Mouse (Mus musculus) CH12.LX (cell line): ENCODE data around the gene Trim59. TPM values are rescaled to one million over a fixed set of nuclear protein-coding genes. Genes with fewer than 3 reads are reported as not detected.

Experiments
- DNase-seq: peaks from one replicate; pipeline ENCODE4 v3.0.0-alpha.2; 2013; ENCODE audit errors: extremely low read depth
- H3K27ac ChIP-seq: 2 replicates; pipeline ENCODE4 v1.5.1; 2012; ENCODE audit warnings: low read depth, mild to moderate bottlenecking, control low read depth, moderate library complexity; ENCODE audit not compliant: insufficient read depth
- H3K27me3 ChIP-seq: replicated peaks from 2 replicates; pipeline ENCODE3; 2012; ENCODE audit warnings: inconsistent platforms
- H3K36me3 ChIP-seq, 2 experiments: replicated peaks in 1 of 2; 2 replicates each; pipeline versions ENCODE3 to v1.6.1; 2012; ENCODE audit warnings: inconsistent platforms in 1 of 2, low read length in 1 of 2, mild to moderate bottlenecking in 1 of 2, mixed read lengths in 1 of 2, moderate library complexity in 1 of 2; ENCODE audit not compliant: control insufficient read depth in 1 of 2, insufficient read depth in 1 of 2
- H3K4me1 ChIP-seq, 2 experiments: 2 replicates each; pipeline ENCODE4 v1.6.1; 2012; ENCODE audit warnings: inconsistent platforms in 1 of 2, moderate library complexity in 1 of 2; ENCODE audit not compliant: insufficient read depth in 2 of 2, control insufficient read depth in 1 of 2
- H3K4me2 ChIP-seq: 2 replicates; pipeline ENCODE4 v1.6.1; 2012; ENCODE audit warnings: low read depth, mild to moderate bottlenecking, control low read depth; ENCODE audit not compliant: poor library complexity, insufficient read depth, severe bottlenecking
- H3K4me3 ChIP-seq, 3 experiments: fragments of 150-350 bp in 1 of 3; sonication (generic) in 1 of 3; replicated peaks in 1 of 3; 2 replicates each; pipeline versions ENCODE3 to v1.5.1; 2011 to 2012; ENCODE audit warnings: low read depth in 2 of 3, low read length in 2 of 3, mild to moderate bottlenecking in 2 of 3, moderate library complexity in 2 of 3, control low read depth in 1 of 3, improper control_type of control experiment in 1 of 3, inconsistent platforms in 1 of 3, mixed read lengths in 1 of 3; ENCODE audit not compliant: poor library complexity in 1 of 3
- H3K79me2 ChIP-seq: replicated peaks from 2 replicates; pipeline ENCODE4 v1.6.1; 2012; ENCODE audit warnings: mild to moderate bottlenecking, moderate library complexity; ENCODE audit not compliant: control insufficient read depth, poor library complexity, insufficient read depth, severe bottlenecking; ENCODE audit errors: extremely low read depth
- H3K9ac ChIP-seq: 2 replicates; pipeline ENCODE4 v1.6.1; 2012; ENCODE audit warnings: low read depth, mild to moderate bottlenecking, control low read depth, moderate library complexity; ENCODE audit not compliant: insufficient read depth
- H3K9me3 ChIP-seq: replicated peaks from 2 replicates; pipeline ENCODE3; 2012; ENCODE audit warnings: low read length, inconsistent platforms, mixed read lengths
- BHLHE40 ChIP-seq: IDR thresholded peaks from 2 replicates; pipeline ENCODE4 v1.6.1; 2011; ENCODE audit warnings: mild to moderate bottlenecking, low read depth, low read length, improper control_type of control experiment
- CHD2 ChIP-seq: IDR thresholded peaks from 2 replicates; pipeline ENCODE4 v1.6.1; 2011; ENCODE audit warnings: low read length, improper control_type of control experiment
- CTCF ChIP-seq, 2 experiments: IDR thresholded peaks in 1 of 2; conservative IDR thresholded peaks in 1 of 2; 2 replicates each; pipeline ENCODE4 v1.5.1; 2011 to 2012; ENCODE audit warnings: low read depth in 2 of 2, low read length in 2 of 2, improper control_type of control experiment in 1 of 2, inconsistent platforms in 1 of 2, mild to moderate bottlenecking in 1 of 2, moderate library complexity in 1 of 2
- E2F4 ChIP-seq: IDR thresholded peaks from 2 replicates; pipeline ENCODE4 v1.6.1; 2011; ENCODE audit warnings: low read depth, low read length, improper control_type of control experiment; ENCODE audit not compliant: insufficient replicate concordance
- EP300 ChIP-seq: IDR thresholded peaks from 2 replicates; pipeline ENCODE4 v1.6.1; 2011; ENCODE audit warnings: low read length, improper control_type of control experiment
- ETS1 ChIP-seq: conservative IDR thresholded peaks from 2 replicates; pipeline ENCODE4 v1.6.1; 2012; ENCODE audit warnings: low read depth, mild to moderate bottlenecking, inconsistent platforms, low read length, improper control_type of control experiment, moderate library complexity
- GABPA ChIP-seq: IDR thresholded peaks from 2 replicates; pipeline ENCODE4 v1.6.1; 2012; ENCODE audit warnings: low read depth, low read length, improper control_type of control experiment, inconsistent platforms; ENCODE audit not compliant: insufficient replicate concordance
- IRF4 ChIP-seq: IDR thresholded peaks from 2 replicates; pipeline ENCODE4 v1.6.1; 2014; ENCODE audit warnings: low read depth, mild to moderate bottlenecking, inconsistent platforms, low read length, improper control_type of control experiment
- JUN ChIP-seq: IDR thresholded peaks from 2 replicates; pipeline ENCODE4 v1.6.1; 2011; ENCODE audit warnings: low read depth, mild to moderate bottlenecking, low read length, improper control_type of control experiment, moderate library complexity; ENCODE audit not compliant: insufficient read depth
- MAFK ChIP-seq: IDR thresholded peaks from 2 replicates; pipeline ENCODE4 v1.6.1; 2011; ENCODE audit warnings: low read length, improper control_type of control experiment; ENCODE audit not compliant: insufficient replicate concordance
- MAX ChIP-seq: IDR thresholded peaks from 2 replicates; pipeline ENCODE4 v1.6.1; 2011; ENCODE audit warnings: low read length, improper control_type of control experiment
- MEF2A ChIP-seq: IDR thresholded peaks from 2 replicates; pipeline ENCODE4 v1.6.1; 2014; ENCODE audit warnings: low read depth, mild to moderate bottlenecking, inconsistent platforms, low read length, improper control_type of control experiment, borderline replicate concordance
- NELFE ChIP-seq: IDR thresholded peaks from 2 replicates; pipeline ENCODE4 v1.6.1; 2011; ENCODE audit warnings: low read depth, low read length, improper control_type of control experiment
- PAX5 ChIP-seq: IDR thresholded peaks from 2 replicates; pipeline ENCODE4 v1.6.1; 2012; ENCODE audit warnings: low read length, inconsistent platforms, mixed read lengths
- RAD21 ChIP-seq: IDR thresholded peaks from 2 replicates; pipeline ENCODE4 v1.6.1; 2011; ENCODE audit warnings: low read depth, mild to moderate bottlenecking, low read length, improper control_type of control experiment, moderate library complexity
- SIN3A ChIP-seq: IDR thresholded peaks from 2 replicates; pipeline ENCODE4 v1.6.1; 2012; ENCODE audit warnings: low read length, improper control_type of control experiment, inconsistent platforms
- TCF12 ChIP-seq: IDR thresholded peaks from 2 replicates; pipeline ENCODE4 v1.6.1; 2014; ENCODE audit warnings: low read depth, mild to moderate bottlenecking, inconsistent platforms, low read length, improper control_type of control experiment
- ZKSCAN1 ChIP-seq: IDR thresholded peaks from 2 replicates; pipeline ENCODE4 v1.6.1; 2012; ENCODE audit warnings: low read depth, inconsistent platforms, low read length, improper control_type of control experiment, borderline replicate concordance
- ZMIZ1 ChIP-seq: IDR thresholded peaks from 2 replicates; pipeline ENCODE4 v1.6.1; 2012; ENCODE audit warnings: low read depth, mild to moderate bottlenecking, inconsistent platforms, low read length, improper control_type of control experiment
- ZNF384 ChIP-seq: IDR thresholded peaks from 2 replicates; pipeline ENCODE4 v1.6.1; 2012; ENCODE audit warnings: low read depth, low read length, improper control_type of control experiment, inconsistent platforms
- dilution Hi-C: fragments of 300-500 bp; cut with MboI; formaldehyde crosslinking; loops from 2 replicates; pipeline ENCODE4 v1.14.3; 2020; ENCODE audit warnings: low sequenced_read_pairs; ENCODE audit not compliant: extremely low pct_unique_long_range_greater_than_20kb, extremely low pct_ligation_motif_present
- in situ Hi-C: fragments of 300-500 bp; cut with MboI; formaldehyde crosslinking; loops from 3 replicates; pipeline ENCODE4 v1.14.3; 2019; ENCODE audit warnings: low sequenced_read_pairs, low pct_ligation_motif_present, low pct_unique_long_range_greater_than_20kb, mixed read lengths
- polyA plus RNA-seq: library from polyadenylated mRNA; unstranded; fragments of >175 nt; gene quantifications from 2 replicates; pipeline ENCODE4 v1.2.1, GENCODE M21; 2012; ENCODE audit warnings: low read depth; ENCODE audit not compliant: insufficient read length
- total RNA-seq, 2 experiments: library from RNA; depleted of rRNA; stranded (reverse); fragments of 300-350 nt in 1 of 2; fragments of >200 nt in 1 of 2; gene quantifications; 2 replicates each; pipeline ENCODE4 v1.2.3; 2012 to 2014

The Trim59 gene
- total and polyA plus RNA-seq, 3 experiments: 7.4 to 42.9 (median 29.1) TPM

DNA sequence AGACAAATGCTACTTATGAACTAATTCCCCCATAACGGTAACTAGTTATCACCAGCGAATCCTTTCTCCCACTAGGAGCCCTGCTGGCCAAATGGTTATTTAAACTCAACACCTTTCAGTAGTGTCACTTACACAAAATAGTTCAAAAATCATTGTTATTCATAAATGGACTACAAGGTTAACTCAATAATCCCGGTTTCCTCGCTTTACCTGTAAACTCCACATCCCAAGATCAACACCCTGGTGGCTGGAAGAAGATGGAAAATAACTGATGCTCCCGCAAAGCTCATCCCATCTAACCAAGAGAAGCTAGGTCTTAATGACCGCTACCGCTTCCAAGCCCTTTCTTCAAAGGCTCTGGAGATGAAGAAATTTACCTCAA lies 40.5 kb downstream of the Trim59 start:
- Histone ChIP-seq H3K27me3 (no peaks in the 10 kb centered on the region), H3K4me2 (peak overlapping the region; percentile 96), H3K9me3 (peaks cover 2% of the 10 kb centered on the region), H3K36me3 (peaks cover 2 to 13% of the 10 kb centered on the region in 2 experiments), H3K79me2 (peaks cover 40% of the 10 kb centered on the region), H3K9ac (peak overlapping the region; percentile 89), H3K4me3 (peak overlapping the region; percentile 86 to 98 (median 89)), H3K27ac (no peak overlapping the region), H3K4me1 (peaks cover 0 to 6% of the 10 kb centered on the region in 2 experiments; a peak in 1 of 4 replicates)
- in situ Hi-C loops: no loop called here
- peak in 1 of 2 experiments; percentile 15; a peak in 1 of 4 replicates for TF ChIP-seq CTCF (conservative IDR thresholded peaks at IDR 0.05 in 1 of 2, IDR thresholded peaks at IDR 0.05 in 1 of 2; ENCODE audit: low read depth in 2 of 2, low read length in 2 of 2)
- TF ChIP-seq PAX5: no peak
- dilution Hi-C loops: no loop called here
- no peak for DNase-seq

DNA sequence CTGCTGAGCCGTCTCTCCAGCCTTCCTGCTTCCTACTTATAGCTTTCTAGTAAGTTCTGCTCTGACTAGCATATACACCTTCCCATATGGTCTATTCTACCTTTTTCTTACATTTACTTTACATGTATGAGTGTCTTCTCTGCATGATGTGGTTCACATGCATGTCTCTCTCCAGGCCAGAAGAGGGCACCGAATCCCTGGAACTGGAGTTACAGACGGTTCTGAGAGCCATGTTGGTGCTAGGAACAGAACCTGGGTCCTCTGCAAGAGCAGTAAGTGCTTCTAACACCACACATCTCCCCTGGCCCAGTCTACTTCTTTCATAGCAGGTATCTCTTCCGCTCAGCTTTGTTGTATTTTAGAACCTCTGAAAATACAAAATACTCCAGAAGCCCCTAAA lies 41.8 kb downstream of the Trim59 start:
- dilution Hi-C loops: no loop called here
- TF ChIP-seq RAD21: no peak; the same call in none of the 2 replicates
- no peak for TF ChIP-seq IRF4
- TF ChIP-seq CTCF (conservative IDR thresholded peaks at IDR 0.05 in 1 of 2, IDR thresholded peaks at IDR 0.05 in 1 of 2; ENCODE audit: low read depth in 2 of 2, low read length in 2 of 2): peak in 1 of 2 experiments; percentile 29; a peak in 3 of 4 replicates
- TF ChIP-seq, all 38 proteins: peak for 1
- no peak for DNase-seq
- Histone ChIP-seq H3K4me3 (no peak overlapping the region), H3K4me1 (no peaks in the 10 kb centered on the region), H3K27ac (no peak overlapping the region), H3K4me2 (no peak overlapping the region), H3K9ac (no peak overlapping the region), H3K79me2 (peaks cover 37% of the 10 kb centered on the region), H3K36me3 (peaks cover 0 to 13% of the 10 kb centered on the region in 2 experiments), H3K27me3 (no peaks in the 10 kb centered on the region), H3K9me3 (peaks cover 2% of the 10 kb centered on the region)
- in situ Hi-C loops: no loop called here

DNA sequence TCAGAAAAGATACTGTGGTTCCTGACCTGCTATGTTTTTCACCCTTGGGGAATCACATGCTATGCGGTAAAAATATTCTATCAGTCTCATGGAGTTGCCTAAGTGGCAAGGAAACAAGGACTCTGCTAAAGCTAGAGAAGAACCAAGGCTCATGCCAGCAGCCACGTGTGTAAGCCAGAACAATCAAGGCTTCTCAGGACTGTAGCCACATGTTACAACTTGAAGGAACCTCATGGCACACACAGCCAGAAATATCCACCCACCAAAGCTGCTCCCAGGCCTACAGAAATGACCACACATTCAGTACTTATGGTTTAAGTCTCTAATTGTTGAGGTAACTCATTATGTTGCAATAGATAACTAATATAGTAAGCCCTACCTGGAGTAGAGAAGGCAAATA lies 58.0 kb downstream of the Trim59 start:
- TF ChIP-seq MEF2A: no peak
- TF ChIP-seq CHD2: no peak
- TF ChIP-seq BHLHE40: no peak
- no peak for TF ChIP-seq TCF12
- no peak for TF ChIP-seq SIN3A
- no peak for TF ChIP-seq JUN
- no peak for TF ChIP-seq ZNF384
- TF ChIP-seq ZMIZ1: no peak
- TF ChIP-seq ZKSCAN1: no peak
- TF ChIP-seq MAFK: no peak
- no peak for TF ChIP-seq EP300
- no peak for TF ChIP-seq E2F4
- no peak for TF ChIP-seq NELFE
- TF ChIP-seq MAX: no peak
- no peak for TF ChIP-seq ETS1
- no peak for TF ChIP-seq GABPA
- no peak for TF ChIP-seq CTCF (conservative IDR thresholded peaks at IDR 0.05 in 1 of 2, IDR thresholded peaks at IDR 0.05 in 1 of 2; ENCODE audit: low read depth in 2 of 2, low read length in 2 of 2)
- TF ChIP-seq PAX5: no peak
- TF ChIP-seq, all 38 proteins: peak for 0
- H3K27ac ChIP-seq: no peak overlapping the region
- no peak overlapping the region for H3K4me3 ChIP-seq
- no peak for DNase-seq
- H3K9ac ChIP-seq: no peak overlapping the region
- peaks cover 7 to 34% of the 10 kb centered on the region in 2 experiments for H3K36me3 ChIP-seq
- no peaks in the 10 kb centered on the region for H3K79me2 ChIP-seq
- H3K9me3 ChIP-seq: no peaks in the 10 kb centered on the region
- peaks cover 0 to 1% of the 10 kb centered on the region in 2 experiments; a peak in 1 of 4 replicates for H3K4me1 ChIP-seq
- in situ Hi-C loops: no loop called here
- dilution Hi-C loops: no loop called here
- H3K4me2 ChIP-seq: no peak overlapping the region
- H3K27me3 ChIP-seq: no peaks in the 10 kb centered on the region
